Mouse (Mus musculus): ENCODE data around the gene Dnase1l2. TPM values are rescaled to one million over a fixed set of nuclear protein-coding genes. Genes with fewer than 3 reads are reported as not detected.

The Dnase1l2 gene
- polyA plus RNA-seq, 2 experiments, result 3.5 to 18.0 TPM

DNA sequence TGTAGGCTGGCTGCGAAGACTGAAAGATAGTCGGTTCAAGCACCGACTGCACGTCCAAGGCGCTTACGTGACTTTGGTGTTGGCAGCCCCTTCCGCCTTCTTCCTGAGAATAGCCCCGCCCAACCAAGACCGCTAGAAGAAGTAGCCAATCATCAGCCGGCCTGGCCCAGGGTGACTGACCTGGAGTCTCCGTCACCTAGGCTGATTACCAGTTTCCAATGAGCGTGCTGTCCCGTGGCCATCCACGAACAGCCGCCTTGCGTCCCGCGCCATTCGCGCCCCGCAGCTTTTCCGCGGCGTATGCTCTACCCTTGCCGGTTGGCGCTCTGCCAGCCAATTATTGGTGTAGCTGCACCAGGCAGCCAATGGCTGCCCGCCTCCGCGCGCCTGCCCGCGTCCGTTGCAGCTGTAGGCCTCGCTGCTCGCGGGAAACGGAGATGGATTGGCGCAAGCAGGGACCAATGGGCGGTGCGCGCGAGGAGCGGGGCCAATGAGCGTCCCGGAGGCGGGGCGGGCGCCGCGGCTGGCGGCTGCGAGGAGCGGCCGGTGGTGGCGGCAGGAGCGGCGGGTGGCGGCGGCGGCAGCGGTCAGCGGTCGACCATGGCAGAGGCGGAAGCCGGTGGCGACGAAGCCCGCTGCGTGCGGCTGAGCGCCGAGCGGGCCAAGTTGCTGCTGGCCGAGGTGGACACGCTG, 27.2 kb upstream of the Dnase1l2 start, which contains the start of the genes E4f1 and Pgp:
TSS of gene E4f1 (minus strand) at position 404 of the 693 bp plus-strand sequence.
TSS of gene Pgp (plus strand) at position 483 of the 693 bp plus-strand sequence.
- Histone ChIP-seq H3K4me1 (ENCODE audit: control insufficient read depth, insufficient read depth, low read length) (peaks cover 18% of the 10 kb centered on the region), H3K4me2 (replicated peaks; ENCODE audit: low read depth, low read length, severe bottlenecking) (peak within 1 kb of the TSS; percentile 98), H3K36me3 (ENCODE audit: control insufficient read depth, insufficient read depth, low read length) (peaks cover 21% of the 10 kb centered on the region), H3K9me3 (ENCODE audit: control insufficient read depth, low read length) (no peaks in the 10 kb centered on the region), H3K27ac (replicated peaks; ENCODE audit: low read depth, low read length) (peak within 1 kb of the TSS; percentile 76; the same call in 1 of the 2 replicates), H3K9ac (ENCODE audit: low read depth, low read length, severe bottlenecking) (peak within 1 kb of the TSS; percentile 77), H3K4me3 (replicated peaks; ENCODE audit: low read length) (peak within 1 kb of the TSS; percentile 90), H3K27me3 (ENCODE audit: control insufficient read depth, insufficient read depth, low read length) (no peaks in the 10 kb centered on the region)
- under 1% methylated on average over 42 of the region's 75 CpGs for WGBS
- ATAC-seq (ENCODE audit: low FRiP score, low read depth) (peak; percentile 99), DNase-seq (ENCODE audit: low spot score) (peak; percentile 97)
- peak; percentile 63; the same call in 1 of the 2 replicates for TF ChIP-seq POLR2A (IDR thresholded peaks at IDR 0.05; ENCODE audit: borderline replicate concordance, extremely low read depth, insufficient read depth, insufficient read length)

DNA sequence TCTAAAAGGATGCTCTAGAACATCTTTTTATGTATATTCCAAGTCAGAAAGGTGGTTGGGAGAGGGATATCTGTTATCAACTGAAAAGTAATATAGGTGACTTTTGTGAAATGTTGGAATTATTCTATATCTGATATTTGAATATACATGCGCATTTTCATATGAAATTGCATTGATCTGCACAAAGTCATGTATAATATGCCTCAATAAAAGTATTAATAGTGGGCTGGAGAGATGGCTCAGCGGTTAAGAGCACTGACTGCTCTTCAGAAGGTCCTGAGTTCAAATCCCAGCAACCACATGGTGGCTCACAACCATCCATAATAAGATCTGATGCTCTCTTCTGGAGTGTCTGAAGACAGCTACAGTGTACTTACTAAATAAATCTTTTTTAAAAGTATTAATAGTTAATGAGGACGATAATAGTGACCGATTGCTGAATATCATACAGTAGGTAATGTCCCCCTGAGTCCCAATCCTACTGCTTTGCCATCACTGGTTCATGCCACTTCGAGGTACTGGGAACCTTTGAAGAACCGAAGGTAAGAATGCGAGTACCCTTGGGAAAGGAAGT, 26.5 kb upstream of the Dnase1l2 start:
- peak overlapping the region; percentile 90 for H3K4me3 ChIP-seq (replicated peaks; ENCODE audit: low read length)
- peak overlapping the region; percentile 76; the same call in 1 of the 2 replicates for H3K27ac ChIP-seq (replicated peaks; ENCODE audit: low read depth, low read length)
- ATAC-seq (ENCODE audit: low FRiP score, low read depth) (no peak), DNase-seq (ENCODE audit: low spot score) (no peak)
- H3K36me3 ChIP-seq (ENCODE audit: control insufficient read depth, insufficient read depth, low read length), result peaks cover 15% of the 10 kb centered on the region; the same call in 1 of the 2 replicates
- peak overlapping the region; percentile 98 for H3K4me2 ChIP-seq (replicated peaks; ENCODE audit: low read depth, low read length, severe bottlenecking)
- peak overlapping the region; percentile 55 for H3K9ac ChIP-seq (ENCODE audit: low read depth, low read length, severe bottlenecking)
- peaks cover 18% of the 10 kb centered on the region for H3K4me1 ChIP-seq (ENCODE audit: control insufficient read depth, insufficient read depth, low read length)
- H3K27me3 ChIP-seq (ENCODE audit: control insufficient read depth, insufficient read depth, low read length), result no peaks in the 10 kb centered on the region
- H3K9me3 ChIP-seq (ENCODE audit: control insufficient read depth, low read length), result no peaks in the 10 kb centered on the region
- no peak for TF ChIP-seq POLR2A (IDR thresholded peaks at IDR 0.05; ENCODE audit: borderline replicate concordance, extremely low read depth, insufficient read depth, insufficient read length)
- WGBS, result 16% methylated on average over 7 of the region's 7 CpGs

DNA sequence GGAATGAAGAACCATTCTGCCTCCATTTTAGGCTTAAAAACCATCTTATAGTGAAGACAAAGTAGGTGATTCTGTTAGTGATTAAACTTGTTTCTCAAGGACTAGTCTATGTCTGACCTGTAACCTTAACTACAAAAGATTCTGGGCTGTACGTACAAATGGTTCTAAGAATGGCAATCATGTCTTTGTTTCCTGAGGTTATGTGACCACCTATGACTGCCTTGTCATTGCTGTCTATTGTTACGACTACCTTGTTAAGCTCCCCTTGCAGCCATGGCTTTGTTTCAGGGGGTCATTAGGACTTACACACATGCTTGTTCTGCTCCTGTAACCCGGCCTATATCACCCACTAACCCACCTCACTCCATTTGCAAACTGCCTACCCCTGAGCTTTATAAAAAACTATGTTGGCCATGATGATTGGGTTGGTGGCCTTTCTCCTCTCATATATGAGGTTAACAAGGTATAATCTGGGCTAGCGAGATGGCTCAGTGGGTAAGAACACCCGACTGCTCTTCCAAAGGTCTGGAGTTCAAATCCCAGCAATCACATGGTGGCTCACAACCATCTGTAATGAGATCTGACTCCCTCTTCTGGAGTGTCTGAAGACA, 25.8 kb upstream of the Dnase1l2 start:
- 88% methylated on average over 5 of the region's 5 CpGs for WGBS
- Histone ChIP-seq H3K27ac (replicated peaks; ENCODE audit: low read depth, low read length) (no peak overlapping the region), H3K4me3 (replicated peaks; ENCODE audit: low read length) (no peak overlapping the region), H3K9me3 (ENCODE audit: control insufficient read depth, low read length) (no peaks in the 10 kb centered on the region), H3K4me2 (replicated peaks; ENCODE audit: low read depth, low read length, severe bottlenecking) (no peak overlapping the region), H3K4me1 (ENCODE audit: control insufficient read depth, insufficient read depth, low read length) (peaks cover 18% of the 10 kb centered on the region), H3K9ac (ENCODE audit: low read depth, low read length, severe bottlenecking) (no peak overlapping the region), H3K27me3 (ENCODE audit: control insufficient read depth, insufficient read depth, low read length) (no peaks in the 10 kb centered on the region), H3K36me3 (ENCODE audit: control insufficient read depth, insufficient read depth, low read length) (0 out of 2 replicates have a peak, but pooled peaks cover 9% of the 10 kb centered on the region)
- no peak for ATAC-seq (ENCODE audit: low FRiP score, low read depth)
- no peak for TF ChIP-seq POLR2A (IDR thresholded peaks at IDR 0.05; ENCODE audit: borderline replicate concordance, extremely low read depth, insufficient read depth, insufficient read length)
- DNase-seq (ENCODE audit: low spot score), result no peak

DNA sequence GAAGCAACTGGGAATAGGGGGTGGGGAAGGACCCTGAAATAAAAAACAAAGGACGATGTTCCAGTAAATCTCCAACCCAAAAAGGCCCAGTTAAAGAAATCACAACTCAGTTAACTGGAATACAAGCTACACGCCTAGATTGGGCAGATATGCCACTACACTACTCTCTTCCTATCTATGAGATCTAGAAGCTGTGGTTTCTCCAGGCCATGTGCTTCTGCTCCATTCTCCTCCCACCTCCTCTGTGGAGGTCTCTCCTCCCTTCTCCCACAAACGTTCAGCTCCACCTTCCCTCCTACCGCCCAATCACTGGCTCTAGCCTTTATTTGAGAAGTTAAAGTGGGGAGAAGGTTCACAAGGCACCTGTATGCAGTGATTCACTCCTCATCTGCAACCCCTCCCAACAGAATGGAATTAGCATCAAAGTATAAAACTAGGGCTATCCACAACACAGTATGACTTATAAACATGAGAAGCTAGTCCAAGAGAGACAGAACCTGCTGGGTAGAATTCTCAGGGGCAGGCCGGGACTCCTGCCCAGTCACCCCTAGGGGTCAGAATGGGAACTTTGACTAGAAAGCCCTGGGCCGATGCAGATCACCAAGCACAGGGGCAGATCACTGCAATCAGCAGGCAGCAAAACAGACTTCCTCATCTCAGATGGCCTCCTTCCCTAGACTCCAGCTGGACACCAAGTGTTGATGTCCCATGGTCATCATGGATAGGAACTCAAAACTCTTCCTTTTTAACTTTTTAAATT, 20.6 kb upstream of the Dnase1l2 start:
- Histone ChIP-seq H3K4me2 (replicated peaks; ENCODE audit: low read depth, low read length, severe bottlenecking) (no peak overlapping the region), H3K27me3 (ENCODE audit: control insufficient read depth, insufficient read depth, low read length) (no peaks in the 10 kb centered on the region), H3K4me3 (replicated peaks; ENCODE audit: low read length) (no peak overlapping the region), H3K36me3 (ENCODE audit: control insufficient read depth, insufficient read depth, low read length) (no peaks in the 10 kb centered on the region), H3K9ac (ENCODE audit: low read depth, low read length, severe bottlenecking) (no peak overlapping the region), H3K27ac (replicated peaks; ENCODE audit: low read depth, low read length) (no peak overlapping the region), H3K9me3 (ENCODE audit: control insufficient read depth, low read length) (no peaks in the 10 kb centered on the region), H3K4me1 (ENCODE audit: control insufficient read depth, insufficient read depth, low read length) (no peaks in the 10 kb centered on the region)
- TF ChIP-seq POLR2A (IDR thresholded peaks at IDR 0.05; ENCODE audit: borderline replicate concordance, extremely low read depth, insufficient read depth, insufficient read length), result no peak
- WGBS, result 54% methylated on average over 6 of the region's 6 CpGs
- ATAC-seq (ENCODE audit: low FRiP score, low read depth), result no peak
- DNase-seq (ENCODE audit: low spot score), result no peak

DNA sequence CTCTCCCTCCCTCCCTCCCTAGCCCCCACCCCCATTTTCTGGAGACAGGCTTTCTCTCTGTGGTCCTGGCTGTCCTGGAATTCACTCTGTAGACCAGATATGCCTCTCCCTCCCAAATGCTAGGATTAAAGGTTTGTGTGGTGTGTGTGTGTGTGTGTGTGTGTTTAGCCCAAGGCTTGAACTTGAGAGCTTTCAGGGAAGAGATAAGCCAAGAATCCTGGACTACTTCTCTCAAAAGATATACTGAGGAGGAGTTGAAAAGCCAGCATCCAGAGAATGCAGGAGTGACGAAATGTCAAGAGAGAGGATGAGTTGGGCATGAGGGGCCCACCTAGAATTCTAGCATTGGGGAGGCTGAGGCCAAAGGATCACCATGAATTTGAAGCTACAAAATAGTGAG, 20.0 kb upstream of the Dnase1l2 start:
- Histone ChIP-seq H3K4me3 (replicated peaks; ENCODE audit: low read length) (no peak overlapping the region), H3K27ac (replicated peaks; ENCODE audit: low read depth, low read length) (no peak overlapping the region), H3K9ac (ENCODE audit: low read depth, low read length, severe bottlenecking) (no peak overlapping the region), H3K36me3 (ENCODE audit: control insufficient read depth, insufficient read depth, low read length) (no peaks in the 10 kb centered on the region), H3K27me3 (ENCODE audit: control insufficient read depth, insufficient read depth, low read length) (no peaks in the 10 kb centered on the region), H3K4me1 (ENCODE audit: control insufficient read depth, insufficient read depth, low read length) (no peaks in the 10 kb centered on the region), H3K4me2 (replicated peaks; ENCODE audit: low read depth, low read length, severe bottlenecking) (no peak overlapping the region), H3K9me3 (ENCODE audit: control insufficient read depth, low read length) (no peaks in the 10 kb centered on the region)
- ATAC-seq (ENCODE audit: low FRiP score, low read depth) (no peak), DNase-seq (ENCODE audit: low spot score) (no peak)
- TF ChIP-seq POLR2A (IDR thresholded peaks at IDR 0.05; ENCODE audit: borderline replicate concordance, extremely low read depth, insufficient read depth, insufficient read length), result no peak
- WGBS, result 84% methylated on average over 1 of the region's 1 CpGs

All from limb, embryonic 14.5 days (tissue).